Mouse (Mus musculus): ENCODE results near the gene Slc51b.

GRCm38 (mm10) chr9:65372449-65372848 lies 50.3 kb downstream of the Slc51b start:
- TF ChIP-seq EP300 (IDR thresholded peaks at IDR 0.05; ENCODE audit: insufficient read depth, low read depth, low read length) (no peak), POLR2A (IDR thresholded peaks at IDR 0.05; ENCODE audit: insufficient read depth, low read length) (no peak)
